Mouse (Mus musculus) liver, adult (tissue): ENCODE results near the gene Rab42.

Experiments
- GATA4 ChIP-seq: IDR thresholded peaks from 2 replicates; pipeline ENCODE4 v1.6.1; 2014; ENCODE audit warnings: mild to moderate bottlenecking, low read length; ENCODE audit not compliant: insufficient replicate concordance

The Rab42 gene

GRCm38 (mm10) chr4:132329835-132330354, 26.7 kb upstream of the Rab42 start:
- no peak for TF ChIP-seq GATA4

- peak; percentile 14; the same call in 1 of the 2 replicates for TF ChIP-seq GATA4
Measured at GRCm38 (mm10) chr4:132329115-132329834, 26.1 kb upstream of the Rab42 start, which contains the start of gene Trnau1ap. Trnau1ap (minus strand) TSS chr4:132329538.

- TF ChIP-seq GATA4: no peak
Measured at GRCm38 (mm10) chr4:132328391-132328982, 25.3 kb upstream of the Rab42 start.

GRCm38 (mm10) chr4:132326481-132326880, 23.3 kb upstream of the Rab42 start:
- TF ChIP-seq GATA4: no peak

DNA sequence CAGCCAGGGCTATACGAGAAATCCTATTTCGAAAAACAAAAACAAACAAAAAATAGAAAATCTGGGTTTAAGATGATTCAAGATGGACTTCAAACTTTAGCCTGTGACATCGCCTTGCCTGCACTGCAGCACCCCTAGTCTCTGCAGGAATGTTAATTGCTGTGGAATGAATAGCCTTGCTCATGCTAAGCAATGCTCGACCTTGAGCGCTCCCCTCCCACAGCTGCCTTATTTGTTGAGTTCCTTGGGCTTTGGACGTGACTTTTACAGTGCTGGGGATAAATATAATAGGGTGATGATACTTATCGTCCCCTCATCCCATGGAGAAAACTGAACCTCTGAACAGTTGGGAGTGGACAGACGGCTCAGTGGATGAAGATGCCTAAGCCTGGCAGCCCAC, 12.5 kb upstream of the Rab42 start:
- TF ChIP-seq GATA4: no peak

- TF ChIP-seq GATA4: no peak
Measured at GRCm38 (mm10) chr4:132312627-132313026, 9.4 kb upstream of the Rab42 start.

DNA sequence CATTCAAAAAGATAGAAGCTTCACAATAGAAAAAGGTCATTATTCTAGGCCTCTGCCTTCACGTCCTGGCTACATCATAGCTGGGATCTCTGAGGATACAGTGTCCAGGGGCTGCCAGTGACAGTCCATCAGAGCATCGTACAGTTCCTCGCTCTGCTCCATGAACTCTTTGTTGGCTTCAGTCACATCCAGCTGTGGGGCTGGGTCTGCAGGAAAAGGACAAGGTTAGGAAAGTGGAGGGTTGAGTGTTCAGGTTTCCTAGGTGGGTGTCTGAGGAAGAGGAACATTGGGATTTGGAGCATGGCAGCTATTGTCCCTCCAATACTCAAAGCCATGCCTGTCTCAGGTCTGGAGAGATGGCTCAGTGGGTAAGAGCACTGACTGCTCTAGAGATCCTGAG, 8.6 kb upstream of the Rab42 start:
- no peak for TF ChIP-seq GATA4

DNA sequence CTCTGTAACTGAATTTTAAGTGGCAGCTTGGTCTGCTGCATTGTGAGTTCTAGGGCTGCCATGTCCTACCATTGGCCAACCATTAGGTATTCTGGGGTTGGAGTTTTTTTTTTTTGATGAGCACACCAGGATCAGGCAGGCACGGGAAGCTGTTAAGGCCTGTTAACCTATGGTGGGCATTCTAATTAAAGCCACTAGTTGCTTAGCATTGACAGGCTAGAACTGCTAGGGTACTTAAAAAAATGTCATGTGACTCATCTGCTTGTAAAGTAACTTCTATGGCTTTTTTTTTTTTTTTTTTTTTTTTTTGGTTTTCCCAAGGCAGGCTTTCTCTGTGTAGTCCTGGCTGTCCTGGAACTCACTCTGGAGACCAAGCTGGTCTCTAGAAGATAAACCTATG, 8.0 kb upstream of the Rab42 start:
- TF ChIP-seq GATA4: no peak

- no peak for TF ChIP-seq GATA4
Measured at GRCm38 (mm10) chr4:132309849-132310472, 6.8 kb upstream of the Rab42 start.

- no peak for TF ChIP-seq GATA4
Measured at GRCm38 (mm10) chr4:132309140-132309848, 6.1 kb upstream of the Rab42 start.

DNA sequence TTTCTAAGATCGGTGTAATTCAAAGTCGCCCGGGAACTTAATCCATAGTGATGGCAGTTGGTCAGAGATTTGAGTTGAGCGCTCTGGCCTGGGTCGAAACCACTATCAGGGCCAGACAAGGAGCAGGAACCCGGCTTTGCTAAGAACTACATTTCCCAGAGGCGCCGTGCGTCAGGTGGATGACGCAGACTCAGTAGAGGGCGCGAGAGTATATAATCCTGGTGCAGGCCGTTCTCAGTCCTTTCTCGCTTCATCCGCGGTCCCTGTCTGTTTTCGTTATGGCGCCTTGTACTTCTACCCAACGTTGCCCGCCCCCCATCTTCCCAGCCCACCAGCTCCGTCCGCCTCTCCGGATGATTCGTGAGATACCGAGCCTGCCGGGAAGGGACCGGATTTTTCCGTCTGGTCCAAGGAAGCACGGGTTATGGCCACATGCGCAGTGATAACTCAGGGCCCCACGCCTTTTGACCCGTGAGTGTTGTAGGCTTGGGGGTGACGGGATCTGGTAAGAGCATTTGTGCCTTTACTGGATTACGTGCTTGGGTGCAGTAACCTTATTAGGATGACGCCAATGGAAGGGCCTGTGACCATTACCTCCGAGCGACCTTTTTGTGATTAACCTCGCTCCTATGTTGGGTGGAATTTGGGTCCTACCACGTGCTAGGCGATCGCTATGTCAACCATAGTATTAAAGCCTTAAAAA, 5.4 kb upstream of the Rab42 start:
- TF ChIP-seq GATA4: peak; percentile 71; the same call in 1 of the 2 replicates

GRCm38 (mm10) chr4:132306004-132306403, 2.8 kb upstream of the Rab42 start:
- no peak for TF ChIP-seq GATA4

DNA sequence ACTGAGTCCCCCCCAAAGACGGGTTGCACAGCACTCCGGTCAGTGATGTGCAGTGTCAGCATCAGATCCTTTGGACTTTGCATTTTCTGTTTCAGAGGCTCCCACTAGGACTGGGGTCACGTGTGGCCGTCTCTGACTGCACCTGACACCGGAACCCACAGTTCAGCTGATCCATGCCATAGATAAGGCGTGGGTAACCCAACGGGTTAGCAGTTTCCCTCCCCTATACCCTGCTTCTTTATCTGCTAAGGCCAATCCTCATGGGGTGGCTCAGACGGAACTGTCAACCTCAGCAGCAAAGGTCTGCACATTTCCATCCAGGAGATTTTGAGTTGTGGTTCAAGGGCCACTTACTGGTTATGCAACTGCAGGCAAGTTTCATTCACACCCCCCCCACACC, 2.1 kb upstream of the Rab42 start:
- TF ChIP-seq GATA4: no peak

- TF ChIP-seq GATA4: no peak
Measured at GRCm38 (mm10) chr4:132301965-132302938, 933 bp downstream of the Rab42 start.

GRCm38 (mm10) chr4:132301486-132301885, 1.7 kb downstream of the Rab42 start:
- TF ChIP-seq GATA4: no peak
